Mouse (Mus musculus) midbrain, embryonic 12.5 days (tissue): ENCODE results near the gene Trp53i13. TPM values are rescaled to one million over a fixed set of nuclear protein-coding genes. Genes with fewer than 3 reads are reported as not detected.

Source experiments
- ATAC-seq: fragments of 200-750 bp; cut with Nextera tagmentation; 2 replicates; pipeline ENCODE4 v1.8.0; 2017; ENCODE audit warnings: low read depth, moderate TSS enrichment, moderate library complexity; ENCODE audit not compliant: low FRiP score
- H3K27ac ChIP-seq: fragments of 300-500 bp; sonication (generic); replicated peaks from 2 replicates; pipeline ENCODE4 v1.5.1; 2016; ENCODE audit warnings: mild to moderate bottlenecking
- H3K27me3 ChIP-seq: fragments of 300-500 bp; sonication (generic); 2 replicates; pipeline ENCODE4 v1.6.1; 2016; ENCODE audit warnings: mild to moderate bottlenecking
- H3K36me3 ChIP-seq: fragments of 300-500 bp; sonication (generic); 2 replicates; pipeline ENCODE4 v1.6.1; 2016
- H3K4me1 ChIP-seq: fragments of 300-500 bp; sonication (generic); 2 replicates; pipeline ENCODE4 v1.6.1; 2016
- H3K4me2 ChIP-seq: fragments of 300-500 bp; sonication (generic); replicated peaks from 2 replicates; pipeline ENCODE4 v1.6.1; 2016; ENCODE audit warnings: mild to moderate bottlenecking, moderate library complexity
- H3K4me3 ChIP-seq: fragments of 300-500 bp; sonication (generic); 2 replicates; pipeline ENCODE4 v1.5.1; 2016; ENCODE audit warnings: mild to moderate bottlenecking
- H3K9ac ChIP-seq: fragments of 300-500 bp; sonication (generic); replicated peaks from 2 replicates; pipeline ENCODE4 v1.6.1; 2016; ENCODE audit warnings: mild to moderate bottlenecking, moderate library complexity
- H3K9me3 ChIP-seq: fragments of 300-500 bp; sonication (generic); 2 replicates; pipeline ENCODE4 v1.6.1; 2016; ENCODE audit warnings: mild to moderate bottlenecking
- WGBS: fragments of 180-500 bp; shearing (Covaris S2); methylation state at CpG from one replicate; pipeline ENCODE4 v1.1.7; 2016; 5-methylcytosine and 5-hydroxymethylcytosine counted together
- polyA plus RNA-seq: library from polyadenylated mRNA; unstranded; fragments of >200 nt; fragmentation: Nextera tagmentation; extraction: Ambion mirVana; gene quantifications from 2 replicates; pipeline ENCODE4 v1.2.1, GENCODE M21; 2016

Gene Trp53i13
- polyA plus RNA-seq, 1 experiment from 2014 or later = 28.8 TPM

DNA sequence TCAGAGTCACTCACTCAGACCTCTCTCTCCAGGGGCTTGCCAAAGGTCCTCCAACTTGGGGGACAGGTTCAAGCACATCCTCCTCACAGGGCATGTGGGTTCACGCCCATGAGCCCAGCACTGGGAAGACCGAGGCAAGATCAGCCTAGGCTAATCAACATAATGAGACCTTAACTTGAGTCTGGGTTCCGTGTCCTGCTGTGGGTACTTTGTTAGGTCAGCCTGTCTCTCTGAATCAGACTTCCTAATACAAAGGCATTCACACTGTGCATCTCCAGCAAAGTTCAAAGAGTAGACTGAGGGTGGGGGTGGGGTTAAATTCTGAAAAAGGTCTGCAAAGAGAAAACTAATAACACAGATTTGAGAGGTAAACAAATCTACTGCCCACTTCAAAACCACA lies 50.7 kb downstream of the Trp53i13 start:
- Histone ChIP-seq H3K4me3 (no peak overlapping the region), H3K36me3 (peaks cover 3% of the 10 kb centered on the region; the same call in 1 of the 2 replicates), H3K9me3 (no peaks in the 10 kb centered on the region), H3K4me2 (no peak overlapping the region), H3K27me3 (peaks cover 95% of the 10 kb centered on the region), H3K4me1 (peaks cover 23% of the 10 kb centered on the region), H3K9ac (no peak overlapping the region), H3K27ac (no peak overlapping the region)
- 55% methylated on average over 3 of the region's 3 CpGs for WGBS
- ATAC-seq = no peak

DNA sequence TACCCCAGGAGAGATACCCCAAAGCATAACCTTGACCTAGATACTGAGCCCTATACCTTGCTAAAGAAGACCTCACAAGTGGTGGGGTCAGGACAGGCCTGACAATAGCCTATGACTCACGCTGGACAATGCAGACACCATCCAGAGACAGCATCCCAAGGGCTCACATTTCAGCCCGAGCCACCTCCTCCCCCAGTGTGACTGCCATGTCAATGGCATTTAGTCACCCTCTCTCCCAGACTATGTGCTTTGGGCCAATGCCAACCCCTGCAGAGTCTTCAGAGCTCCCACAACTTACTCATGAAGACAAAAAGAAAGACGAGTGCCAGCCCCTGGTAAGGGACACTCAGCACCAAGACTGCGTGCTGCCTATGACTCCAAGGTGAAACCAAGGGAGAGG lies 51.1 kb downstream of the Trp53i13 start:
- Histone ChIP-seq H3K27me3 (peaks cover 96% of the 10 kb centered on the region), H3K36me3 (no peaks in the 10 kb centered on the region), H3K4me3 (no peak overlapping the region), H3K4me1 (peaks cover 23% of the 10 kb centered on the region), H3K9ac (no peak overlapping the region), H3K9me3 (no peaks in the 10 kb centered on the region), H3K4me2 (no peak overlapping the region), H3K27ac (no peak overlapping the region)
- WGBS = 60% methylated on average over 4 of the region's 4 CpGs
- ATAC-seq = no peak

DNA sequence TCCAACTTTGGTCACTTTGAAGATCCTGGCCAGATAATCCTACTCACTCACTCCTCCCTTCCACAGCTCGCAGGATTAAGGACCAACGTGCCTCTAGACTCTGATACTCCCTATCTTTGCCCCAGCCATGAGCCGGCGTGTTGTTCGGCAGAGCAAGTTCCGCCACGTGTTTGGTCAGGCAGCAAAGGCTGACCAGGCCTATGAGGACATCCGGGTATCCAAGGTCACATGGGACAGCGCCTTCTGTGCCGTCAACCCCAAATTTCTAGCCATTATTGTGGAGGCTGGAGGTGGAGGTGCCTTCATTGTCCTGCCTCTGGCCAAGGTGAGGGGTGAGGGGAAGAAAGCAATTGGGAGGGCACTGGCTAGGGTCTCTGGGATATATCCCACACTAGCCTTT lies 52.0 kb downstream of the Trp53i13 start:
- peaks cover 23% of the 10 kb centered on the region for H3K4me1 ChIP-seq
- no peak overlapping the region for H3K27ac ChIP-seq
- WGBS = 73% methylated on average over 10 of the region's 10 CpGs
- no peak overlapping the region for H3K4me2 ChIP-seq
- ATAC-seq = no peak
- no peak overlapping the region for H3K4me3 ChIP-seq
- no peaks in the 10 kb centered on the region for H3K36me3 ChIP-seq
- H3K9ac ChIP-seq = no peak overlapping the region
- no peaks in the 10 kb centered on the region for H3K9me3 ChIP-seq
- peaks cover 87% of the 10 kb centered on the region for H3K27me3 ChIP-seq

GRCm38 (mm10) chr11:77463101-77463445 lies 52.7 kb downstream of the Trp53i13 start:
- H3K36me3 ChIP-seq = no peaks in the 10 kb centered on the region
- no peak overlapping the region for H3K27ac ChIP-seq
- peak overlapping the region; percentile 98 for H3K4me2 ChIP-seq
- 39% methylated on average over 8 of the region's 8 CpGs for WGBS
- peaks cover 80% of the 10 kb centered on the region for H3K27me3 ChIP-seq
- H3K9ac ChIP-seq = no peak overlapping the region
- no peaks in the 10 kb centered on the region for H3K9me3 ChIP-seq
- H3K4me3 ChIP-seq = peak overlapping the region; percentile 59; the same call in 1 of the 2 replicates
- ATAC-seq = no peak
- peaks cover 23% of the 10 kb centered on the region for H3K4me1 ChIP-seq

GRCm38 (mm10) chr11:77462283-77463100 lies 53.3 kb downstream of the Trp53i13 start, which contains the start of gene Coro6:
Gene Coro6 (plus strand): TSS chr11:77462411.
- Histone ChIP-seq H3K4me3 (peak within 1 kb of the TSS; percentile 59), H3K27me3 (peaks cover 75% of the 10 kb centered on the region), H3K27ac (no peak within 1 kb of the TSS), H3K9ac (peak within 1 kb of the TSS; percentile 60), H3K36me3 (no peaks in the 10 kb centered on the region), H3K9me3 (no peaks in the 10 kb centered on the region), H3K4me1 (peaks cover 18% of the 10 kb centered on the region), H3K4me2 (peak within 1 kb of the TSS; percentile 98)
- 0 out of 2 replicates have a peak, but pooled peaks have one; percentile 30 for ATAC-seq
- WGBS = under 1% methylated on average over 61 of the region's 73 CpGs

DNA sequence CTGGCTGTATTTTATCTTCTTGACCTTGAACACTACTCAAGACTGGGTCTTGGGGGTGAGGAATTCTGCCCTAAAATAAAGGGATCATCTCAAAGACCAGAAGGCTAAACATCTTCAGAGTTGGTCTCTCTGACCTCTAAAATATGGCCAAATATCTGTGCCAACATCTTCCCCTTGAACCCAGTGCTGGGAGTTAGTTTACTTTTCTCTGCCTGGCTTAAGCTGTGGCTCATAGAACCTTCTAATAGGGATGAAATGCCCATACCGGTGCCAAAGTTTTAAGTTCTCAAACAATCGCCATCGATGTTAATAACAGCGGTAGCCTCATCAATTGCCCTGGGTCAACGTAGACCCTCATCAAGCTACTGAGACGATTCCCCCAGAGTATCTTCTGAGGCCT lies 53.9 kb downstream of the Trp53i13 start:
- Histone ChIP-seq H3K36me3 (no peaks in the 10 kb centered on the region), H3K4me1 (peaks cover 14% of the 10 kb centered on the region), H3K4me2 (peak overlapping the region; percentile 98), H3K9me3 (no peaks in the 10 kb centered on the region), H3K27me3 (peaks cover 68% of the 10 kb centered on the region), H3K4me3 (peak overlapping the region; percentile 59), H3K9ac (peak overlapping the region; percentile 60; the same call in 1 of the 2 replicates), H3K27ac (no peak overlapping the region)
- ATAC-seq = no peak
- 4% methylated on average over 6 of the region's 6 CpGs for WGBS

Other genes starting within 250 kb of the Trp53i13 start
- 0.13 TPM in 1 of 2 replicates, not detected in the other for gene Coro6, start 53.6 kb downstream of the Trp53i13 start, polyA plus RNA-seq
- gene Ankrd13b, start 26.3 kb downstream of the Trp53i13 start, polyA plus RNA-seq = 22.3 and 26.1 TPM in 2 replicates
- gene Git1, start 22.4 kb downstream of the Trp53i13 start, polyA plus RNA-seq = 12.9 and 13.0 TPM in 2 replicates
- gene Abhd15, start 859 bp downstream of the Trp53i13 start, polyA plus RNA-seq = 3.4 and 4.3 TPM in 2 replicates
- not detected in 2 replicates for gene Gm10392, start 3.2 kb upstream of the Trp53i13 start, polyA plus RNA-seq
- gene Taok1, start 91.8 kb upstream of the Trp53i13 start, polyA plus RNA-seq = 23.9 and 26.0 TPM in 2 replicates
- 4.3 and 5.0 TPM in 2 replicates for gene Nufip2, start 170.2 kb upstream of the Trp53i13 start, polyA plus RNA-seq
- gene Cryba1, start 209.3 kb upstream of the Trp53i13 start, polyA plus RNA-seq = 1.4 and 2.6 TPM in 2 replicates
- 61.0 and 61.7 TPM in 2 replicates for gene Myo18a, start 247.3 kb upstream of the Trp53i13 start, polyA plus RNA-seq